Mouse (Mus musculus) stomach, postnatal 0 days (tissue): ENCODE results near the gene Srrm2. TPM values are rescaled to one million over a fixed set of nuclear protein-coding genes. Genes with fewer than 3 reads are reported as not detected.

ENCODE experiments used
- ATAC-seq: fragments of 200-750 bp; cut with Nextera tagmentation; 2 replicates; pipeline ENCODE4 v1.8.0; 2017; ENCODE audit not compliant: low FRiP score, low TSS enrichment
- DNase-seq: peaks from one replicate; pipeline ENCODE4 v3.0.0-alpha.2; 2016; ENCODE audit warnings: low spot score
- H3K27ac ChIP-seq: fragments of 300-500 bp; sonication (generic); replicated peaks from 2 replicates; pipeline ENCODE4 v1.5.1; 2014; ENCODE audit warnings: mild to moderate bottlenecking, control low read depth
- H3K27me3 ChIP-seq: fragments of 300-500 bp; sonication (generic); 2 replicates; pipeline ENCODE4 v1.6.1; 2014; ENCODE audit warnings: low read length; ENCODE audit not compliant: control insufficient read depth, insufficient read depth
- H3K36me3 ChIP-seq: fragments of 300-500 bp; sonication (generic); 2 replicates; pipeline ENCODE4 v1.6.1; 2014; ENCODE audit warnings: low read length, mixed read lengths; ENCODE audit not compliant: control insufficient read depth, insufficient read depth
- H3K4me1 ChIP-seq: fragments of 300-500 bp; sonication (generic); replicated peaks from 2 replicates; pipeline ENCODE4 v1.6.1; 2014; ENCODE audit warnings: antibody characterized with exemption; ENCODE audit not compliant: control insufficient read depth, insufficient read depth
- H3K4me2 ChIP-seq: fragments of 300-500 bp; sonication (generic); replicated peaks from 2 replicates; pipeline ENCODE4 v1.6.1; 2014; ENCODE audit warnings: low read depth, mild to moderate bottlenecking, control low read depth, moderate library complexity
- H3K4me3 ChIP-seq: fragments of 300-500 bp; sonication (generic); 2 replicates; pipeline ENCODE4 v1.5.1; 2014; ENCODE audit warnings: low read depth, low read length, control low read depth
- H3K9ac ChIP-seq: fragments of 300-500 bp; sonication (generic); 2 replicates; pipeline ENCODE4 v1.6.1; 2014; ENCODE audit warnings: mild to moderate bottlenecking, low read length, control low read depth, mixed read lengths
- H3K9me3 ChIP-seq: fragments of 300-500 bp; sonication (generic); 2 replicates; pipeline ENCODE4 v1.6.1; 2016; ENCODE audit warnings: low read length; ENCODE audit not compliant: control insufficient read depth
- CTCF ChIP-seq: IDR thresholded peaks from 2 replicates; pipeline ENCODE4 v1.5.1; 2016; ENCODE audit warnings: antibody characterized with exemption, low read depth, mild to moderate bottlenecking, moderate library complexity
- EP300 ChIP-seq: optimal IDR thresholded peaks from 2 replicates; pipeline ENCODE3; 2016; ENCODE audit warnings: antibody characterized with exemption
- WGBS: fragments of 180-500 bp; shearing (Covaris S2); extraction: QIAGEN DNeasy Blood & Tissue Kit; methylation state at CpG from one replicate; pipeline ENCODE4 v1.1.7; 2014; 5-methylcytosine and 5-hydroxymethylcytosine counted together
- polyA plus RNA-seq: library from polyadenylated mRNA; unstranded; fragments of >200 nt; fragmentation: Nextera tagmentation; extraction: Ambion mirVana; gene quantifications from 2 replicates; pipeline ENCODE4 v1.2.1, GENCODE M21; 2015

Gene Srrm2
- polyA plus RNA-seq, 1 experiment from 2014 or later, result 211 TPM

- H3K36me3 ChIP-seq, result peaks cover 31% of the 10 kb centered on the region
- H3K9me3 ChIP-seq, result no peaks in the 10 kb centered on the region
- no peak overlapping the region for H3K9ac ChIP-seq
- no peaks in the 10 kb centered on the region for H3K27me3 ChIP-seq
- no peak overlapping the region for H3K4me3 ChIP-seq
- H3K4me2 ChIP-seq, result no peak overlapping the region
- TF ChIP-seq CTCF (no peak), EP300 (no peak)
- ATAC-seq, result no peak
- DNase-seq, result no peak
- no peaks in the 10 kb centered on the region for H3K4me1 ChIP-seq
- 92% methylated on average over 9 of the region's 9 CpGs for WGBS
- H3K27ac ChIP-seq, result no peak overlapping the region
Measured at GRCm38 (mm10) chr17:23757581-23757980, 32.8 kb upstream of the Srrm2 start.

- no peaks in the 10 kb centered on the region for H3K4me1 ChIP-seq
- 86% methylated on average over 8 of the region's 8 CpGs for WGBS
- H3K9ac ChIP-seq, result no peak overlapping the region
- H3K4me3 ChIP-seq, result no peak overlapping the region
- no peaks in the 10 kb centered on the region for H3K27me3 ChIP-seq
- no peak overlapping the region for H3K27ac ChIP-seq
- ATAC-seq (no peak), DNase-seq (no peak)
- peaks cover 21% of the 10 kb centered on the region for H3K36me3 ChIP-seq
- no peak overlapping the region for H3K4me2 ChIP-seq
- H3K9me3 ChIP-seq, result no peaks in the 10 kb centered on the region
- TF ChIP-seq CTCF (no peak), EP300 (no peak)
Measured at GRCm38 (mm10) chr17:23758801-23759200, 31.5 kb upstream of the Srrm2 start.

- no peaks in the 10 kb centered on the region for H3K9me3 ChIP-seq
Measured at GRCm38 (mm10) chr17:23760231-23760630, 30.1 kb upstream of the Srrm2 start.

GRCm38 (mm10) chr17:23761155-23761554, 29.2 kb upstream of the Srrm2 start:
- Histone ChIP-seq H3K9me3 (no peaks in the 10 kb centered on the region), H3K27me3 (no peaks in the 10 kb centered on the region), H3K4me2 (no peak overlapping the region), H3K4me1 (no peaks in the 10 kb centered on the region), H3K9ac (no peak overlapping the region), H3K27ac (no peak overlapping the region), H3K36me3 (peaks cover 16% of the 10 kb centered on the region), H3K4me3 (no peak overlapping the region)
- DNase-seq (no peak), ATAC-seq (no peak)
- WGBS, result 94% methylated on average over 3 of the region's 3 CpGs
- no peak for TF ChIP-seq EP300

More at GRCm38 (mm10) chr17:23760231-23760630, 30.1 kb upstream of the Srrm2 start:
- TF ChIP-seq CTCF (no peak), EP300 (no peak)
- WGBS, result 94% methylated on average over 9 of the region's 9 CpGs
- Histone ChIP-seq H3K36me3 (peaks cover 21% of the 10 kb centered on the region), H3K4me2 (no peak overlapping the region), H3K4me1 (no peaks in the 10 kb centered on the region), H3K4me3 (no peak overlapping the region), H3K27ac (no peak overlapping the region), H3K27me3 (no peaks in the 10 kb centered on the region), H3K9ac (no peak overlapping the region)
- DNase-seq (no peak), ATAC-seq (no peak)

GRCm38 (mm10) chr17:23762976-23763375, 27.4 kb upstream of the Srrm2 start:
- no peak for DNase-seq
- H3K9me3 ChIP-seq, result no peaks in the 10 kb centered on the region
- ATAC-seq, result no peak
- no peak overlapping the region for H3K4me3 ChIP-seq
- no peak overlapping the region for H3K4me2 ChIP-seq
- no peaks in the 10 kb centered on the region for H3K27me3 ChIP-seq
- 91% methylated on average over 11 of the region's 11 CpGs for WGBS
- H3K9ac ChIP-seq, result no peak overlapping the region
- H3K27ac ChIP-seq, result no peak overlapping the region
- no peaks in the 10 kb centered on the region for H3K4me1 ChIP-seq
- H3K36me3 ChIP-seq, result peaks cover 10% of the 10 kb centered on the region; the same call in 1 of the 2 replicates
- no peak for TF ChIP-seq CTCF
- TF ChIP-seq EP300, result no peak

GRCm38 (mm10) chr17:23770493-23770892, 19.8 kb upstream of the Srrm2 start:
- Histone ChIP-seq H3K9ac (no peak overlapping the region; the same call in 1 of the 2 replicates), H3K27me3 (no peaks in the 10 kb centered on the region), H3K4me3 (peak overlapping the region; percentile 66), H3K4me1 (no peaks in the 10 kb centered on the region), H3K36me3 (peaks cover 2% of the 10 kb centered on the region; the same call in 1 of the 2 replicates), H3K9me3 (no peaks in the 10 kb centered on the region), H3K4me2 (peak overlapping the region; percentile 80), H3K27ac (no peak overlapping the region)
- no peak for DNase-seq
- no peak for TF ChIP-seq CTCF
- TF ChIP-seq EP300, result no peak
- WGBS, result 37% methylated on average over 2 of the region's 2 CpGs
- ATAC-seq, result no peak
